Comparison of ENCODE assay signal across 26 mouse cellular contexts in the genomic region with DNA sequence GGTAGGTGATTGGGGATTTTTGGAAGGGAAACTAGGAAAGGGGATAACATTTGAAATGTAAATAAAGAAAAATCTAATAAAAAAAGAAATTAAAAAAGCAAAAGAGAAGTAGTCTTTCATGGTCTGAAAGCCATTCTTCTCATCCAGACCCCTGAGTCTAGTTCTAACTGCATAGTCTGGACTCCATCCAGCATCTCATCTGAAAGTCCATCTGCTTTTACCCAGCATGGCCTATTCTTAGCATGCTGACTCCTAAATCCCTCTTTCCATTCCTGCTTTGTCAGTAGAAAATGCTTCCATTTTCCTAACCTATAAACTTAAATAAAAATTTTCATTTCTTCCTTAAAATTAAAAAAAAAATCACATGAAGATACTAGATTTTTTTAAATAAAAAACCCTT.
DNase-seq lines count a peak whose midpoint lies in the region; ATAC-seq and TF ChIP-seq lines count a peak whose summit lies in the region.
"Had no signal": no experiment of that assay in that cellular context is flagged by ENCODE, and none has a peak within 500 bp of the region (broad histone marks: within the 10 kb centered on the region; RNA-seq: fewer than 3 reads in every experiment).

No protein-coding gene starts in this region.

- no peak overlapping the region for H3K4me3 ChIP-seq in midbrain, postnatal 0 days (ENCODE audit: low read depth, low read length)
- H3K4me3 ChIP-seq in midbrain, embryonic 13.5 days (replicated peaks) = no peak overlapping the region
- H3K4me3 ChIP-seq: embryonic facial prominence, embryonic 12.5 days; embryonic facial prominence, embryonic 15.5 days; gastrocnemius, adult 2 months; hindbrain, embryonic 13.5 days had no signal

- H3K4me2 ChIP-seq in midbrain, postnatal 0 days (ENCODE audit: low read depth, low read length, poor library complexity, severe bottlenecking) = no peak overlapping the region
- H3K4me2 ChIP-seq in midbrain, embryonic 13.5 days (replicated peaks) = no peak overlapping the region
- H3K4me2 ChIP-seq: embryonic facial prominence, embryonic 12.5 days; embryonic facial prominence, embryonic 15.5 days; heart, embryonic 11.5 days; hindbrain, embryonic 13.5 days had no signal

- H3K27ac ChIP-seq in midbrain, postnatal 0 days (ENCODE audit: low read depth, low read length) = no peak overlapping the region
- H3K27ac ChIP-seq in midbrain, embryonic 13.5 days = no peak overlapping the region
- H3K27ac ChIP-seq: embryonic facial prominence, embryonic 12.5 days; embryonic facial prominence, embryonic 15.5 days; gastrocnemius, adult 2 months; hindbrain, embryonic 13.5 days had no signal

- no peaks in the 10 kb centered on the region for H3K27me3 ChIP-seq in midbrain, postnatal 0 days (ENCODE audit: insufficient read depth, low read length)
- H3K27me3 ChIP-seq in midbrain, embryonic 13.5 days = no peaks in the 10 kb centered on the region
- H3K27me3 ChIP-seq: CH12.LX; embryonic facial prominence, embryonic 12.5 days; embryonic facial prominence, embryonic 15.5 days; hindbrain, embryonic 13.5 days; Patski had no signal

- TF ChIP-seq CTCF in midbrain, postnatal 0 days (IDR thresholded peaks at IDR 0.05) = no peak

- peak; percentile 46 for DNase-seq in cerebellum, adult 9-10 months
- DNase-seq in cerebellum, postnatal 14 days = peak; percentile 42 to 71
- DNase-seq in cerebellum, adult 11-12 months = no peak
- peak; percentile 29 for DNase-seq in midbrain, postnatal 0 days (ENCODE audit: low spot score)
- DNase-seq in embryo, embryonic 9.5 days (ENCODE audit: extremely low spot score) = no peak
- DNase-seq: adrenal gland, postnatal 10 days; adrenal gland, postnatal 36 days; B cell, adult 2 months; forebrain, postnatal 0 days; gastrocnemius, adult 2 months; gastrocnemius, postnatal 14 days; heart, adult 11 months; kidney, adult 18-20 months had no signal

- ATAC-seq in cerebellum, adult (ENCODE audit: insufficient number of reproducible peaks, low FRiP score, low TSS enrichment) = no peak
- no peak for ATAC-seq in midbrain, postnatal 0 days (ENCODE audit: low FRiP score)
- ATAC-seq in midbrain, embryonic 13.5 days = no peak
- ATAC-seq: forebrain, embryonic 14.5 days; forebrain, postnatal 0 days; hindbrain, embryonic 16.5 days; inflammation-experienced regulatory T-cells, adult 6 months; intestine, embryonic 16.5 days; Patski had no signal

- no peaks in the 10 kb centered on the region for H3K9me3 ChIP-seq in midbrain, postnatal 0 days (ENCODE audit: low read length)
- H3K9me3 ChIP-seq in midbrain, embryonic 13.5 days = no peaks in the 10 kb centered on the region
- H3K9me3 ChIP-seq: embryonic facial prominence, embryonic 12.5 days; embryonic facial prominence, embryonic 15.5 days; G1E; hindbrain, embryonic 13.5 days had no signal

- no peak overlapping the region for H3K9ac ChIP-seq in midbrain, postnatal 0 days (replicated peaks; ENCODE audit: low read length, poor library complexity, severe bottlenecking)
- H3K9ac ChIP-seq in midbrain, embryonic 13.5 days (replicated peaks) = no peak overlapping the region
- H3K9ac ChIP-seq: embryonic facial prominence, embryonic 12.5 days; embryonic facial prominence, embryonic 15.5 days; forebrain, postnatal 0 days; hindbrain, embryonic 13.5 days had no signal

- H3K4me1 ChIP-seq in midbrain, postnatal 0 days (ENCODE audit: insufficient read depth, low read length) = no peaks in the 10 kb centered on the region
- H3K4me1 ChIP-seq in midbrain, embryonic 13.5 days (replicated peaks) = 0 out of 2 replicates have a peak, but pooled peaks cover 4% of the 10 kb centered on the region
- H3K4me1 ChIP-seq: embryonic facial prominence, embryonic 12.5 days; embryonic facial prominence, embryonic 15.5 days had no signal

- H3K36me3 ChIP-seq in midbrain, postnatal 0 days (ENCODE audit: insufficient read depth, low read length) = no peaks in the 10 kb centered on the region
- H3K36me3 ChIP-seq in midbrain, embryonic 13.5 days = no peaks in the 10 kb centered on the region
- H3K36me3 ChIP-seq: embryonic facial prominence, embryonic 12.5 days; embryonic facial prominence, embryonic 15.5 days; G1E; hindbrain, embryonic 13.5 days had no signal

Comparison
In these comparisons a context has a peak if more than half of its experiments do, and no peak if none do; other contexts are left out.
1. DNase-seq: peak in cerebellum, adult 9-10 months (single experiment), cerebellum, postnatal 14 days (2 of 2) and midbrain, postnatal 0 days (single experiment); none in cerebellum, adult 11-12 months (single experiment) and embryo, embryonic 9.5 days (single experiment).